Mouse (Mus musculus): Measurements from ENCODE around the gene Casq2. TPM values are rescaled to one million over a fixed set of nuclear protein-coding genes. Genes with fewer than 3 reads are reported as not detected.

The Casq2 gene
- polyA plus RNA-seq, 1 experiment from 2014 or later = 0.82 TPM

GRCm38 (mm10) chr3:102169197-102169905, 83.1 kb downstream of the Casq2 start:
- peak; percentile 88 for ATAC-seq
- peaks cover 13% of the 10 kb centered on the region for H3K4me1 ChIP-seq (ENCODE audit: control insufficient read depth, insufficient read depth, low read length)
- H3K9ac ChIP-seq (ENCODE audit: low read depth, low read length) = no peak overlapping the region
- no peaks in the 10 kb centered on the region for H3K27me3 ChIP-seq (ENCODE audit: control insufficient read depth, insufficient read depth, low read depth, low read length)
- no peaks in the 10 kb centered on the region for H3K36me3 ChIP-seq (ENCODE audit: control insufficient read depth, insufficient read depth, low read length)
- WGBS = 56% methylated on average over 13 of the region's 13 CpGs
- no peak overlapping the region for H3K4me2 ChIP-seq (ENCODE audit: low read length)
- no peaks in the 10 kb centered on the region for H3K9me3 ChIP-seq (replicated peaks; ENCODE audit: control insufficient read depth, low read length, poor library complexity, severe bottlenecking)
- peak overlapping the region; percentile 38; the same call in 1 of the 2 replicates for H3K27ac ChIP-seq (ENCODE audit: low read length)
- H3K4me3 ChIP-seq (ENCODE audit: low read depth, low read length) = no peak overlapping the region

GRCm38 (mm10) chr3:102174118-102174865, 88.1 kb downstream of the Casq2 start:
- 74% methylated on average over 8 of the region's 8 CpGs for WGBS
- H3K27ac ChIP-seq (ENCODE audit: low read length) = no peak overlapping the region
- ATAC-seq = no peak

GRCm38 (mm10) chr3:102175701-102176100, 89.5 kb downstream of the Casq2 start:
- no peaks in the 10 kb centered on the region for H3K4me1 ChIP-seq (ENCODE audit: control insufficient read depth, insufficient read depth, low read length)
- H3K4me2 ChIP-seq (ENCODE audit: low read length) = no peak overlapping the region
- no peak overlapping the region for H3K4me3 ChIP-seq (ENCODE audit: low read depth, low read length)
- no peaks in the 10 kb centered on the region for H3K36me3 ChIP-seq (ENCODE audit: control insufficient read depth, insufficient read depth, low read length)
- H3K27me3 ChIP-seq (ENCODE audit: control insufficient read depth, insufficient read depth, low read depth, low read length) = no peaks in the 10 kb centered on the region
- 92% methylated on average over 15 of the region's 18 CpGs for WGBS
- no peak overlapping the region for H3K27ac ChIP-seq (ENCODE audit: low read length)
- H3K9me3 ChIP-seq (replicated peaks; ENCODE audit: control insufficient read depth, low read length, poor library complexity, severe bottlenecking) = no peaks in the 10 kb centered on the region
- ATAC-seq = no peak
- no peak overlapping the region for H3K9ac ChIP-seq (ENCODE audit: low read depth, low read length)

More at GRCm38 (mm10) chr3:102174118-102174865, 88.1 kb downstream of the Casq2 start:
- Histone ChIP-seq H3K27me3 (ENCODE audit: control insufficient read depth, insufficient read depth, low read depth, low read length) (no peaks in the 10 kb centered on the region), H3K36me3 (ENCODE audit: control insufficient read depth, insufficient read depth, low read length) (no peaks in the 10 kb centered on the region), H3K9ac (ENCODE audit: low read depth, low read length) (no peak overlapping the region), H3K9me3 (replicated peaks; ENCODE audit: control insufficient read depth, low read length, poor library complexity, severe bottlenecking) (no peaks in the 10 kb centered on the region), H3K4me1 (ENCODE audit: control insufficient read depth, insufficient read depth, low read length) (peaks cover 2% of the 10 kb centered on the region; the same call in 1 of the 2 replicates), H3K4me2 (ENCODE audit: low read length) (no peak overlapping the region), H3K4me3 (ENCODE audit: low read depth, low read length) (no peak overlapping the region)

- H3K36me3 ChIP-seq (ENCODE audit: control insufficient read depth, insufficient read depth, low read length) = no peaks in the 10 kb centered on the region
- no peak overlapping the region for H3K4me2 ChIP-seq (ENCODE audit: low read length)
- no peak overlapping the region for H3K4me3 ChIP-seq (ENCODE audit: low read depth, low read length)
- WGBS = 88% methylated on average over 5 of the region's 5 CpGs
- no peaks in the 10 kb centered on the region for H3K27me3 ChIP-seq (ENCODE audit: control insufficient read depth, insufficient read depth, low read depth, low read length)
- H3K4me1 ChIP-seq (ENCODE audit: control insufficient read depth, insufficient read depth, low read length) = no peaks in the 10 kb centered on the region
- no peaks in the 10 kb centered on the region for H3K9me3 ChIP-seq (replicated peaks; ENCODE audit: control insufficient read depth, low read length, poor library complexity, severe bottlenecking)
- H3K9ac ChIP-seq (ENCODE audit: low read depth, low read length) = no peak overlapping the region
- H3K27ac ChIP-seq (ENCODE audit: low read length) = no peak overlapping the region
- no peak for ATAC-seq
Observed at GRCm38 (mm10) chr3:102176116-102176515, 89.9 kb downstream of the Casq2 start.

GRCm38 (mm10) chr3:102177837-102178615, 91.8 kb downstream of the Casq2 start:
- no peak overlapping the region for H3K27ac ChIP-seq (ENCODE audit: low read length)
- no peak overlapping the region for H3K4me2 ChIP-seq (ENCODE audit: low read length)
- no peak for ATAC-seq
- WGBS = 94% methylated on average over 12 of the region's 12 CpGs
- no peaks in the 10 kb centered on the region for H3K4me1 ChIP-seq (ENCODE audit: control insufficient read depth, insufficient read depth, low read length)
- H3K4me3 ChIP-seq (ENCODE audit: low read depth, low read length) = no peak overlapping the region
- H3K9me3 ChIP-seq (replicated peaks; ENCODE audit: control insufficient read depth, low read length, poor library complexity, severe bottlenecking) = no peaks in the 10 kb centered on the region
- H3K9ac ChIP-seq (ENCODE audit: low read depth, low read length) = no peak overlapping the region
- no peaks in the 10 kb centered on the region for H3K27me3 ChIP-seq (ENCODE audit: control insufficient read depth, insufficient read depth, low read depth, low read length)
- no peaks in the 10 kb centered on the region for H3K36me3 ChIP-seq (ENCODE audit: control insufficient read depth, insufficient read depth, low read length)

GRCm38 (mm10) chr3:102179869-102180268, 93.7 kb downstream of the Casq2 start:
- 50% methylated on average over 4 of the region's 4 CpGs for WGBS
- Histone ChIP-seq H3K9ac (ENCODE audit: low read depth, low read length) (no peak overlapping the region), H3K4me2 (ENCODE audit: low read length) (no peak overlapping the region), H3K27me3 (ENCODE audit: control insufficient read depth, insufficient read depth, low read depth, low read length) (no peaks in the 10 kb centered on the region), H3K36me3 (ENCODE audit: control insufficient read depth, insufficient read depth, low read length) (0 out of 2 replicates have a peak, but pooled peaks cover 2% of the 10 kb centered on the region), H3K27ac (ENCODE audit: low read length) (no peak overlapping the region), H3K4me3 (ENCODE audit: low read depth, low read length) (no peak overlapping the region), H3K9me3 (replicated peaks; ENCODE audit: control insufficient read depth, low read length, poor library complexity, severe bottlenecking) (no peaks in the 10 kb centered on the region), H3K4me1 (ENCODE audit: control insufficient read depth, insufficient read depth, low read length) (no peaks in the 10 kb centered on the region)
- ATAC-seq = peak; percentile 63; the same call in 1 of the 2 replicates

GRCm38 (mm10) chr3:102180746-102181145, 94.5 kb downstream of the Casq2 start:
- WGBS = 66% methylated on average over 7 of the region's 7 CpGs
- no peak for ATAC-seq
- no peak overlapping the region for H3K4me3 ChIP-seq (ENCODE audit: low read depth, low read length)
- H3K36me3 ChIP-seq (ENCODE audit: control insufficient read depth, insufficient read depth, low read length) = 0 out of 2 replicates have a peak, but pooled peaks cover 2% of the 10 kb centered on the region
- H3K27me3 ChIP-seq (ENCODE audit: control insufficient read depth, insufficient read depth, low read depth, low read length) = no peaks in the 10 kb centered on the region
- H3K9ac ChIP-seq (ENCODE audit: low read depth, low read length) = no peak overlapping the region
- no peaks in the 10 kb centered on the region for H3K4me1 ChIP-seq (ENCODE audit: control insufficient read depth, insufficient read depth, low read length)
- no peaks in the 10 kb centered on the region for H3K9me3 ChIP-seq (replicated peaks; ENCODE audit: control insufficient read depth, low read length, poor library complexity, severe bottlenecking)
- no peak overlapping the region for H3K4me2 ChIP-seq (ENCODE audit: low read length)
- no peak overlapping the region for H3K27ac ChIP-seq (ENCODE audit: low read length)

GRCm38 (mm10) chr3:102181191-102181590, 95.0 kb downstream of the Casq2 start:
- 86% methylated on average over 4 of the region's 4 CpGs for WGBS
- Histone ChIP-seq H3K4me3 (ENCODE audit: low read depth, low read length) (no peak overlapping the region), H3K36me3 (ENCODE audit: control insufficient read depth, insufficient read depth, low read length) (0 out of 2 replicates have a peak, but pooled peaks cover 2% of the 10 kb centered on the region), H3K4me1 (ENCODE audit: control insufficient read depth, insufficient read depth, low read length) (no peaks in the 10 kb centered on the region), H3K4me2 (ENCODE audit: low read length) (no peak overlapping the region), H3K9ac (ENCODE audit: low read depth, low read length) (no peak overlapping the region), H3K27ac (ENCODE audit: low read length) (no peak overlapping the region), H3K9me3 (replicated peaks; ENCODE audit: control insufficient read depth, low read length, poor library complexity, severe bottlenecking) (no peaks in the 10 kb centered on the region), H3K27me3 (ENCODE audit: control insufficient read depth, insufficient read depth, low read depth, low read length) (no peaks in the 10 kb centered on the region)
- no peak for ATAC-seq

Data from midbrain, embryonic 16.5 days (tissue).